Mouse (Mus musculus) embryonic fibroblast, embryonic 13.5 days (primary cell): ENCODE measurements around the gene Ddx43.

ENCODE experiments used
- CTCF ChIP-seq: IDR thresholded peaks from 2 replicates; pipeline ENCODE4 v1.5.1; 2011; ENCODE audit warnings: mild to moderate bottlenecking, control low read depth, low read length, moderate library complexity, borderline replicate concordance; ENCODE audit not compliant: insufficient read depth
- POLR2A ChIP-seq: IDR thresholded peaks from 2 replicates; pipeline ENCODE4 v1.6.1; 2011; ENCODE audit warnings: low read depth, mild to moderate bottlenecking, control low read depth, low read length, moderate library complexity

GRCm38 (mm10) chr9:78432471-78432870 is 36.9 kb downstream of the Ddx43 start:
- TF ChIP-seq CTCF (no peak), POLR2A (no peak)
